28 mouse cellular contexts compared by ENCODE assay signal in the genomic region with DNA sequence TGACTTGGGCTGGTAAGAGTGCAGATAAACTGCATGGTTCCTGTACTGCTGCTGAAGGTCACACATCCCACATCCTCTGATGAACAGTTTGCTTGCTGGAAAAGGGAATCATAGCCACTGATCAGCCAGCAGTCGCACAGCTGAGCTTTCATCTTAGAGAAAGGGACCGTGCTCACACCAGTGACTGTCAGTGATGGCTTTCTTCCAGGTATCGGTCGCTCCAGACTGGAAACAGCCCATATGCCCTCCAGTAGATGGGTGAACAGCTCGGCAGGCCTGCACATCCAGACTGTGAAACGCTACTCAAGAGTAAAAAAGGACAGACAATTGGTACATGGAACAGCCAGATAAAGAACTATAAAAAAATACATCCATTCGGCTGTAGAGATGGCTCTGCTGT. TPM values are rescaled to one million over a fixed set of nuclear protein-coding genes. Genes with fewer than 3 reads are reported as not detected.
A peak's percentile ranks its signal among the peaks of the same experiment; 100 is the strongest.
DNase-seq lines count a peak whose midpoint lies in the region; ATAC-seq and TF ChIP-seq lines count a peak whose summit lies in the region.
"Had no signal": no experiment of that assay in that cellular context is flagged by ENCODE, and none has a peak within 500 bp of the region (broad histone marks: within the 10 kb centered on the region; RNA-seq: fewer than 3 reads in every experiment).

No protein-coding gene starts in this region.

- H3K36me3 ChIP-seq in kidney, embryonic 15.5 days, result no peaks in the 10 kb centered on the region
- H3K36me3 ChIP-seq: embryonic facial prominence, embryonic 10.5 days; embryonic facial prominence, embryonic 13.5 days; G1E; hindbrain, embryonic 12.5 days; hindbrain, embryonic 15.5 days had no signal

- TF ChIP-seq CTCF in layer of hippocampus, adult 2 months (conservative IDR thresholded peaks at IDR 0.05), result no peak

- H3K4me2 ChIP-seq in kidney, embryonic 15.5 days, result no peak overlapping the region
- H3K4me2 ChIP-seq: embryonic facial prominence, embryonic 13.5 days; forebrain, embryonic 13.5 days; heart, embryonic 11.5 days; hindbrain, embryonic 12.5 days; hindbrain, embryonic 15.5 days had no signal

- no peaks in the 10 kb centered on the region for H3K4me1 ChIP-seq in kidney, embryonic 15.5 days
- H3K4me1 ChIP-seq: embryonic facial prominence, embryonic 10.5 days; embryonic facial prominence, embryonic 13.5 days; forebrain, embryonic 13.5 days; hindbrain, embryonic 12.5 days; hindbrain, embryonic 15.5 days had no signal

- 91% methylated on average over 7 of the region's 7 CpGs for WGBS in kidney, embryonic 15.5 days

- peak overlapping the region; percentile 72 for H3K27ac ChIP-seq in layer of hippocampus, adult 2 months
- H3K27ac ChIP-seq in kidney, embryonic 15.5 days, result no peak overlapping the region
- H3K27ac ChIP-seq: embryonic facial prominence, embryonic 10.5 days; embryonic facial prominence, embryonic 13.5 days; forebrain, embryonic 13.5 days; gastrocnemius, adult 2 months; hindbrain, embryonic 12.5 days; hindbrain, embryonic 15.5 days had no signal

- H3K27me3 ChIP-seq in kidney, embryonic 15.5 days, result no peaks in the 10 kb centered on the region
- H3K27me3 ChIP-seq: CH12.LX; embryonic facial prominence, embryonic 13.5 days; forebrain, embryonic 13.5 days; hindbrain, embryonic 12.5 days; hindbrain, embryonic 15.5 days; Patski had no signal

- no peak overlapping the region for H3K4me3 ChIP-seq in layer of hippocampus, adult 2 months
- no peak overlapping the region for H3K4me3 ChIP-seq in kidney, embryonic 15.5 days (replicated peaks)
- H3K4me3 ChIP-seq: embryonic facial prominence, embryonic 10.5 days; embryonic facial prominence, embryonic 13.5 days; erythroblast, embryonic 14.5 days; forebrain, embryonic 13.5 days; gastrocnemius, adult 2 months; hindbrain, embryonic 12.5 days; hindbrain, embryonic 15.5 days had no signal

- no peak overlapping the region for H3K9ac ChIP-seq in kidney, embryonic 15.5 days
- H3K9ac ChIP-seq: embryonic facial prominence, embryonic 13.5 days; forebrain, embryonic 13.5 days; hindbrain, embryonic 12.5 days; hindbrain, embryonic 15.5 days had no signal

- no peak for ATAC-seq in kidney, embryonic 15.5 days (replicated peaks; ENCODE audit: low FRiP score)
- ATAC-seq: forebrain, embryonic 13.5 days; forebrain, embryonic 16.5 days; intestine, postnatal 0 days; Patski had no signal

- H3K9me3 ChIP-seq in kidney, embryonic 15.5 days (replicated peaks), result no peaks in the 10 kb centered on the region
- H3K9me3 ChIP-seq: embryonic facial prominence, embryonic 10.5 days; embryonic facial prominence, embryonic 13.5 days; forebrain, embryonic 13.5 days; G1E; hindbrain, embryonic 12.5 days; hindbrain, embryonic 15.5 days had no signal

- DNase-seq in cerebellum, postnatal 10 days, result peak; percentile 74 to 75
- no peak for DNase-seq in cerebellum, postnatal 36 days
- no peak for DNase-seq in layer of hippocampus, adult 2 months (ENCODE audit: low spot score in 2 of 2)
- DNase-seq in layer of hippocampus, postnatal 36 days, result no peak
- peak; percentile 35 for DNase-seq in brain, adult 2 months (ENCODE audit: low read depth, low spot score)
- DNase-seq: adrenal gland, postnatal 10 days; adrenal gland, postnatal 36 days; B cell, adult 2 months; cerebellum, adult 18-20 months; cerebellum, postnatal 25 days; embryo, embryonic 11 days; gastrocnemius, adult 2 months; gastrocnemius, postnatal 14 days; heart, adult 11 months had no signal

RNA-seq across cellular contexts. Expression of a gene that starts 23.4 kb away (rescaled TPM):
- total RNA-seq in layer of hippocampus, adult 2 months (2021), result 10 to 100 TPM; 10.8 to 15.5 TPM
- 10 to 100 TPM in 1 of 2 experiments, 1 to 10 TPM in 1; 8.3 to 11.3 TPM for total RNA-seq in layer of hippocampus, postnatal 36 days (2021)
- polyA plus RNA-seq in kidney, embryonic 15.5 days (2015; fragmentation: Nextera tagmentation; extraction: Ambion mirVana), result 27.0 and 29.2 TPM in 2 replicates
- total RNA-seq: CH12.LX had no signal
- polyA plus RNA-seq: erythroblast, embryonic 14.5 days; G1E had no signal

RNA-seq across cellular contexts. Expression of a gene that starts 31.1 kb away (rescaled TPM):
- total RNA-seq in layer of hippocampus, adult 2 months (2021), result 1 to 10 TPM; 1.3 to 1.4 TPM
- total RNA-seq in layer of hippocampus, postnatal 36 days (2021), result 1 to 10 TPM; 1.2 to 1.6 TPM
- 14.9 and 19.8 TPM in 2 replicates for polyA plus RNA-seq in kidney, embryonic 15.5 days (2015; fragmentation: Nextera tagmentation; extraction: Ambion mirVana)
- total RNA-seq: CH12.LX; G1E; hematopoietic stem cell, adult 5-6 weeks had no signal
- polyA plus RNA-seq: erythroblast, embryonic 14.5 days; G1E; Patski had no signal

Comparison
In these comparisons a context has a peak if more than half of its experiments do, and no peak if none do; other contexts are left out.
1. DNase-seq: peak in cerebellum, postnatal 10 days (2 of 2) and brain, adult 2 months (single experiment); none in cerebellum, postnatal 36 days (0 of 2), layer of hippocampus, adult 2 months (0 of 2) and layer of hippocampus, postnatal 36 days (0 of 2).